Mouse (Mus musculus): ENCODE measurements around the gene Cyp4f17. TPM values are rescaled to one million over a fixed set of nuclear protein-coding genes. Genes with fewer than 3 reads are reported as not detected.
A peak's percentile ranks its signal among the peaks of the same experiment; 100 is the strongest.
"Not testable (repeated sequence)": the region's sequence is repeated elsewhere in the genome, so short reads cannot be mapped to it uniquely, and the experiment has no call there.

Cyp4f17 gene
- total and polyA plus RNA-seq, 2 experiments from 2014 or later, result 5.9 to 16.1 TPM

DNA sequence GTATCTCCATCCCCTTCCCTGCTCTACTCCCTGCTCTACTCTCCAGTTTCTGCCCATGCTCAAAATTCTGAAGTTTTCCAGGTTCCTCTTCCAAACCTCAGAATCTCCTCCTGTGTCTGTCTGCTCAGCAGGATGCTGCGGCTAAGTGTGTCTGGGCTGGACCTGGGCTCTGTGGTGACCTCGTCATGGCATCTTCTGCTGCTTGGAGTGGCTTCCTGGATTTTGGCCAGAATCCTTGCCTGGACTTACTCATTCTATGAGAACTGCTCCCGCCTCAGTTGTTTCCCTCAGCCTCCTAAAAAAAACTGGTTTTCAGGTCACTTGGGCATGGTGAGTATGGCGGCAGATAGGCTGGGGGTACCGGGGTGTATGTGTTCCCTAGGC lies 31.0 kb downstream of the Cyp4f17 start:
- 52% methylated on average over 5 of the region's 5 CpGs for WGBS
- peak overlapping the region; percentile 50 for H3K4me3 ChIP-seq (ENCODE audit: low read depth, low read length)

DNA sequence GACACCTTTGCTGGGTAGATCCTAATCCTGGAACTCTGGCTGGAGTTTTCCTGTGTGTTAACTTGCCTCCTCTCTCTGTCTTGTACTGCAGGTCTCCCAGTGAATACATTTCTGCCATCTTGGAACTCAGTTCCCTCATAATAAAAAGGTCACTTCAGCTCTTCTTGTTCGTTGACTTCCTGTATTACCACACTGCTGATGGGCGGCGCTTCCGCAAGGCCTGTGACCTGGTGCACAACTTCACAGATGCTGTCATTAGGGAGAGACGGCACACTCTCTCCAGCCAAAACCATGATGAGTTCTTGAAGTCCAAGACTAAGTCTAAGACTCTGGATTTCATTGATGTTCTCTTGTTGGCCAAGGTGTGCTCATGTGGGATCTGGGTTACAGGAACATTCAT lies 38.9 kb downstream of the Cyp4f17 start:
- H3K9me3 ChIP-seq (replicated peaks; ENCODE audit: control insufficient read depth, low read length); H3K9ac ChIP-seq (replicated peaks; ENCODE audit: low read depth, low read length); H3K4me3 ChIP-seq (ENCODE audit: low read depth, low read length); H3K4me2 ChIP-seq (ENCODE audit: low read depth, low read length); H3K27ac ChIP-seq (ENCODE audit: low read depth); ATAC-seq (ENCODE audit: insufficient read depth, low read depth); H3K27me3 ChIP-seq (ENCODE audit: control insufficient read depth, insufficient read depth, low read length); DNase-seq (ENCODE audit: low spot score); H3K36me3 ChIP-seq (replicated peaks; ENCODE audit: control insufficient read depth, insufficient read depth, low read length); H3K4me1 ChIP-seq (ENCODE audit: control insufficient read depth, insufficient read depth): not testable (repeated sequence)
- WGBS, result 90% methylated on average over 5 of the region's 5 CpGs

More for the DNA sequence above, 31.0 kb downstream of the Cyp4f17 start:
- H3K4me1 ChIP-seq (ENCODE audit: control insufficient read depth, insufficient read depth), result peaks cover 21% of the 10 kb centered on the region; the same call in 1 of the 2 replicates
- no peaks in the 10 kb centered on the region for H3K27me3 ChIP-seq (ENCODE audit: control insufficient read depth, insufficient read depth, low read length)
- no peaks in the 10 kb centered on the region for H3K36me3 ChIP-seq (replicated peaks; ENCODE audit: control insufficient read depth, insufficient read depth, low read length)
- peak overlapping the region; percentile 74 for H3K27ac ChIP-seq (ENCODE audit: low read depth)
- DNase-seq (ENCODE audit: low spot score), result no peak
- 0 out of 2 replicates have a peak, but pooled peaks have one; percentile 22 for ATAC-seq (ENCODE audit: insufficient read depth, low read depth)
- no peaks in the 10 kb centered on the region for H3K9me3 ChIP-seq (replicated peaks; ENCODE audit: control insufficient read depth, low read length)
- TF ChIP-seq EP300 (IDR thresholded peaks at IDR 0.05; ENCODE audit: low read depth), result no peak
- no peak for TF ChIP-seq CTCF (IDR thresholded peaks at IDR 0.05; ENCODE audit: low read depth)
- peak overlapping the region; percentile 37 for H3K9ac ChIP-seq (replicated peaks; ENCODE audit: low read depth, low read length)
- H3K4me2 ChIP-seq (ENCODE audit: low read depth, low read length), result peak overlapping the region; percentile 73

GRCm38 (mm10) chr17:32550377-32550776 lies 44.5 kb downstream of the Cyp4f17 start:
- H3K36me3 ChIP-seq (replicated peaks; ENCODE audit: control insufficient read depth, insufficient read depth, low read length); H3K4me1 ChIP-seq (ENCODE audit: control insufficient read depth, insufficient read depth); ATAC-seq (ENCODE audit: insufficient read depth, low read depth); H3K27me3 ChIP-seq (ENCODE audit: control insufficient read depth, insufficient read depth, low read length); H3K9me3 ChIP-seq (replicated peaks; ENCODE audit: control insufficient read depth, low read length); H3K9ac ChIP-seq (replicated peaks; ENCODE audit: low read depth, low read length); DNase-seq (ENCODE audit: low spot score); H3K27ac ChIP-seq (ENCODE audit: low read depth): not testable (repeated sequence)
- Histone ChIP-seq H3K4me2 (ENCODE audit: low read depth, low read length) (peak overlapping the region; percentile 49), H3K4me3 (ENCODE audit: low read depth, low read length) (peak overlapping the region; percentile 29; the same call in 1 of the 2 replicates)
- WGBS, result 80% methylated on average over 3 of the region's 3 CpGs

DNA sequence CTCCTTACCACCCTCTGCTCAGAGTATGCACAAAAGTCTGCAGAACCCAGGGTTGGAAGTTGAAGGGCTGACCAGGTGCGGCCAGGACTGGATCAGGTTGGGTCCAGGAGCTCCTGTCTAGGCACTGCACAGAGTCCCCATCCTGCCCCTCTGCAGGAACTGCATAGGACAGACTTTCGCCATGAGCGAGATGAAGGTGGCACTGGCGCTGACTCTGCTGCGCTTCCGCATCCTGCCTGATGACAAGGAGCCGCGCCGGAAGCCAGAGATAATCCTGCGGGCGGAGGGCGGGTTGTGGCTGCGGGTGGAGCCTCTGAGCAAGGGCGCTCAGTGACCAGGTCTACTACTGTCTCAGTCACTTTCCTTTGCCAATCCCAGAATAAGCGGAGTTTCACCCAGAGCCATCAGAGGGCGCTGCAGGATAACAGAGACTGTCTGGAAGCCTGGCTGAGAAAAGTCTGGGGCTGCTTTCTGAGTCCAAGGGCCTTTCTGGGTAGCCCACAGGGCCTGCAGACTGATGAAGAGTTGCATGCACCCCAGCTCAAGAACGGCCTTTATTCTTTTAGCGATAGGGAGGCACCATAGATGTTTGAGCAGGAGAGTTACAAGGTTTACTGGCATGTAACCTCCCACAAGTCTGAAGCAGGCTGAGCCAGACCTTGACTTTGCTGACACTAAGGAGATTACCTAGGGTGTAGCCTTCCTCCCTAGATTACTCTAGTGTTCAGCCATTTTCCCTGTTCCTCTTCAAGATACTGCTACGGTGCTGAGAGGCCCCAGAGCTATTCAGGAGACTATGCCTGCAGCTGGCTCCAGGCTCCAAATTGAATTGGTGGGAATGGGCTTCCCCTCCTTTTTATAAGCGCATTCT lies 45.3 kb downstream of the Cyp4f17 start:
- H3K36me3 ChIP-seq (replicated peaks; ENCODE audit: control insufficient read depth, insufficient read depth, low read length), result no peaks in the 10 kb centered on the region
- H3K27ac ChIP-seq (ENCODE audit: low read depth), result no peak overlapping the region
- H3K9me3 ChIP-seq (replicated peaks; ENCODE audit: control insufficient read depth, low read length), result no peaks in the 10 kb centered on the region
- H3K27me3 ChIP-seq (ENCODE audit: control insufficient read depth, insufficient read depth, low read length), result no peaks in the 10 kb centered on the region
- H3K4me1 ChIP-seq (ENCODE audit: control insufficient read depth, insufficient read depth), result no peaks in the 10 kb centered on the region
- H3K4me3 ChIP-seq (ENCODE audit: low read depth, low read length), result peak overlapping the region; percentile 29
- ATAC-seq (ENCODE audit: insufficient read depth, low read depth), result peak; percentile 81
- peak; percentile 75 for DNase-seq (ENCODE audit: low spot score)
- H3K4me2 ChIP-seq (ENCODE audit: low read depth, low read length), result peak overlapping the region; percentile 49
- TF ChIP-seq CTCF (IDR thresholded peaks at IDR 0.05; ENCODE audit: low read depth) (peak; percentile 78), EP300 (IDR thresholded peaks at IDR 0.05; ENCODE audit: low read depth) (no peak)
- 13% methylated on average over 20 of the region's 20 CpGs for WGBS
- no peak overlapping the region for H3K9ac ChIP-seq (replicated peaks; ENCODE audit: low read depth, low read length)

GRCm38 (mm10) chr17:32553016-32553415 lies 47.2 kb downstream of the Cyp4f17 start:
- H3K27ac ChIP-seq (ENCODE audit: low read depth); H3K27me3 ChIP-seq (ENCODE audit: control insufficient read depth, insufficient read depth, low read length); ATAC-seq (ENCODE audit: insufficient read depth, low read depth); H3K4me3 ChIP-seq (ENCODE audit: low read depth, low read length); DNase-seq (ENCODE audit: low spot score); H3K9me3 ChIP-seq (replicated peaks; ENCODE audit: control insufficient read depth, low read length); H3K9ac ChIP-seq (replicated peaks; ENCODE audit: low read depth, low read length); H3K4me2 ChIP-seq (ENCODE audit: low read depth, low read length); H3K4me1 ChIP-seq (ENCODE audit: control insufficient read depth, insufficient read depth); H3K36me3 ChIP-seq (replicated peaks; ENCODE audit: control insufficient read depth, insufficient read depth, low read length): not testable (repeated sequence)
- WGBS, result 51% methylated on average over 1 of the region's 1 CpGs

GRCm38 (mm10) chr17:32554368-32554767 lies 48.5 kb downstream of the Cyp4f17 start:
- not testable (repeated sequence) for H3K27me3 ChIP-seq (ENCODE audit: control insufficient read depth, insufficient read depth, low read length); H3K4me3 ChIP-seq (ENCODE audit: low read depth, low read length); ATAC-seq (ENCODE audit: insufficient read depth, low read depth); DNase-seq (ENCODE audit: low spot score); H3K4me1 ChIP-seq (ENCODE audit: control insufficient read depth, insufficient read depth); H3K4me2 ChIP-seq (ENCODE audit: low read depth, low read length); H3K9ac ChIP-seq (replicated peaks; ENCODE audit: low read depth, low read length); H3K36me3 ChIP-seq (replicated peaks; ENCODE audit: control insufficient read depth, insufficient read depth, low read length); H3K9me3 ChIP-seq (replicated peaks; ENCODE audit: control insufficient read depth, low read length); H3K27ac ChIP-seq (ENCODE audit: low read depth)
- 66% methylated on average over 9 of the region's 9 CpGs for WGBS

GRCm38 (mm10) chr17:32563301-32563700 lies 57.5 kb downstream of the Cyp4f17 start:
- H3K4me1 ChIP-seq (ENCODE audit: control insufficient read depth, insufficient read depth); ATAC-seq (ENCODE audit: insufficient read depth, low read depth); DNase-seq (ENCODE audit: low spot score); H3K27me3 ChIP-seq (ENCODE audit: control insufficient read depth, insufficient read depth, low read length); H3K9me3 ChIP-seq (replicated peaks; ENCODE audit: control insufficient read depth, low read length); H3K36me3 ChIP-seq (replicated peaks; ENCODE audit: control insufficient read depth, insufficient read depth, low read length); H3K4me3 ChIP-seq (ENCODE audit: low read depth, low read length); H3K27ac ChIP-seq (ENCODE audit: low read depth); H3K4me2 ChIP-seq (ENCODE audit: low read depth, low read length); H3K9ac ChIP-seq (replicated peaks; ENCODE audit: low read depth, low read length): not testable (repeated sequence)
- WGBS, result 76% methylated on average over 2 of the region's 2 CpGs

- peak overlapping the region; percentile 30; the same call in 1 of the 2 replicates for H3K27ac ChIP-seq (ENCODE audit: low read depth)
These were observed 67.4 kb downstream of the Cyp4f17 start for GRCm38 (mm10) chr17:32573286-32573685.

More at GRCm38 (mm10) chr17:32573286-32573685, 67.4 kb downstream of the Cyp4f17 start:
- not testable (repeated sequence) for H3K4me2 ChIP-seq (ENCODE audit: low read depth, low read length); H3K9me3 ChIP-seq (replicated peaks; ENCODE audit: control insufficient read depth, low read length); H3K4me1 ChIP-seq (ENCODE audit: control insufficient read depth, insufficient read depth); ATAC-seq (ENCODE audit: insufficient read depth, low read depth); DNase-seq (ENCODE audit: low spot score); H3K9ac ChIP-seq (replicated peaks; ENCODE audit: low read depth, low read length); H3K36me3 ChIP-seq (replicated peaks; ENCODE audit: control insufficient read depth, insufficient read depth, low read length); H3K27me3 ChIP-seq (ENCODE audit: control insufficient read depth, insufficient read depth, low read length); H3K4me3 ChIP-seq (ENCODE audit: low read depth, low read length)
- 37% methylated on average over 2 of the region's 2 CpGs for WGBS
